Mouse (Mus musculus): ENCODE data around the gene Brsk1.

DNA sequence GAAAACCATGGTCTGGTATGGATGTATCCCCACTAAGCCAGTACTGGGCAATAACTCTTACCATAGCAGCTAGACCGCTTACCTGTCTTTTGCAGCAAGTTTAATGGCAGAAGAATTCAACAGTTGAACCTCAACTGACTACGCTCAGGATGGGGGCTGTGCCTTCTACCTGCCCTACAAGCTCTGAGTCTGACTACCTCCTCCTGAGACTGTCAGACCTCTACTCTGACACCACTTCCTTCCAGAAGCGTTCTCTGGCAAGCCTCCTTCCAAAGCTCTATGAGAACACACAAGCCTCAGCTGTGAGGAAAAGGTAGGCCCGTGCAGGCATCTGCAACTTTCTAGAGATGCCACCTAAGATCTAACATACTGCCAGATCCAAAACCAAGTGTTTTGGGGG, 35.0 kb upstream of the Brsk1 start:
- TF ChIP-seq POLR2A (IDR thresholded peaks at IDR 0.05; ENCODE audit: borderline replicate concordance, extremely low read depth, low read depth, low read length) (no peak), CTCF (IDR thresholded peaks at IDR 0.05; ENCODE audit: insufficient read depth, low read length) (no peak)

Data from lung, adult 2 months (tissue).